Mouse (Mus musculus): ENCODE results near the gene Olfr1453.
"Not testable (repeated sequence)": the region's sequence is repeated elsewhere in the genome, so short reads cannot be mapped to it uniquely, and the experiment has no call there.

The Olfr1453 gene

GRCm38 (mm10) chr19:13028227-13028626, at the start of gene Olfr1453:
Gene Olfr1453, minus strand, starts transcription at chr19:13028327.
- DNase-seq (ENCODE audit: low spot score in 2 of 2) = no peak

DNA sequence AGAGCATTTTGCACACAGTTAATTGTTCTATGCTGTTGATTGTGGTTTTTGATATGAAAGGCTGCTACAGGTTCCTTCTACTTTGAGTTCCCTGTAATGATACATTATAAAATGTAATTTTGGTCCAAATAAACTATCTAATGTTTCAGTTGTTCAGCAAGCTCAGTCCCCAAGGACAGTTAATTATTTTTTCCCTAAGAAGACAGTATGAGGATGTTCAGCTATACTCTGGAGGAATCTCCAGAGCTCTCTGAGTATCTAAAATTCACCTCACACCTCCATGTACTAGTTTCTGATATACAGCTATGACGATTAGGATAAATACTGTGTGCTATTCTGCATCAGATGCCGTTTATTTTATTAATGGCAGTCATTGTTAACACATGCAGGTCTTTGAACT, 32.2 kb upstream of the Olfr1453 start, which contains the start of gene Olfr1454:
Gene Olfr1454, plus strand, starts transcription at position 301 of the 400 bp plus-strand sequence.
- no peak for DNase-seq (ENCODE audit: low spot score in 2 of 2)

DNA sequence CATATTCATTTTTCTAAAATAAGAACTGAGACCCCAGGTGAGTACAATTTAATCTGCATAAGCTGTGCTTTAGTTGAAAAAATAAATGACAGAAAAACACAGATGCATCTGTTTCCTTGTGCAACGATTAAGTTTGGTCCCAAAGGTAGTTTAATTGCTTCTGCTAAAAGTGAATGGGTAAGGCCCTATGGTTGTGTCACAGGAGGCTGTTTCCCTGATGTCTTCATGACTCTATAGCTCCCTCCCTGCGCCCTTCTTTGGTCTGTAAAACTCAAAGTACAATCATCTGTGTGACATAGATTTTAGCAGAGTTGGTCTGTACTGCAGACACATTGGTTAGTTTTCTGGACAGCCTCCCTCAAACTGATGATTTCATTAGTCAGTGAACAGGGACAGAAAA, 33.4 kb downstream of the Olfr1453 start, which contains the start of gene Olfr1451:
Gene Olfr1451, plus strand, starts transcription at position 301 of the 400 bp plus-strand sequence.
- no peak for DNase-seq (ENCODE audit: low spot score in 2 of 2)

DNA sequence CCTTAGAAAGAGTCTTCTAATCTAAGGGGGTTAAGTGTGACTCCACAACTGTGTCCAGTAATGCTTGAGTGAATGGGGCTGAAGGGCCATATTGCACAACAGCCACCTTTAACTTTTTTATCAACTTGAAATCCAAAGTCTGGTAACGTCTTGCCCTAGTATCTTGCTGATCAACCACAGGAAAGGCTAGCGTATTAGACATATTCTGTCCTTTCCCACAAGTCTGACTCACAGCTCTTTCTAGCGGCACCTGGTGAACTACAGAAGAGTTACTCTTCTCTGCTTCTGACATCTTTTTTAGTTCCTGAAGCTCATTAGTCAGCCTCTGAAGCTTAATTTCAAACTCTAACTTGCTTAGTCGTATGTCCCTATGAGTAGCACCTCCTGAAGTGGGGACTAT, 35.8 kb downstream of the Olfr1453 start:
- not testable (repeated sequence) for DNase-seq (ENCODE audit: low spot score in 2 of 2)
